Mouse (Mus musculus): ENCODE results near the gene Elac2.

The Elac2 gene

DNA sequence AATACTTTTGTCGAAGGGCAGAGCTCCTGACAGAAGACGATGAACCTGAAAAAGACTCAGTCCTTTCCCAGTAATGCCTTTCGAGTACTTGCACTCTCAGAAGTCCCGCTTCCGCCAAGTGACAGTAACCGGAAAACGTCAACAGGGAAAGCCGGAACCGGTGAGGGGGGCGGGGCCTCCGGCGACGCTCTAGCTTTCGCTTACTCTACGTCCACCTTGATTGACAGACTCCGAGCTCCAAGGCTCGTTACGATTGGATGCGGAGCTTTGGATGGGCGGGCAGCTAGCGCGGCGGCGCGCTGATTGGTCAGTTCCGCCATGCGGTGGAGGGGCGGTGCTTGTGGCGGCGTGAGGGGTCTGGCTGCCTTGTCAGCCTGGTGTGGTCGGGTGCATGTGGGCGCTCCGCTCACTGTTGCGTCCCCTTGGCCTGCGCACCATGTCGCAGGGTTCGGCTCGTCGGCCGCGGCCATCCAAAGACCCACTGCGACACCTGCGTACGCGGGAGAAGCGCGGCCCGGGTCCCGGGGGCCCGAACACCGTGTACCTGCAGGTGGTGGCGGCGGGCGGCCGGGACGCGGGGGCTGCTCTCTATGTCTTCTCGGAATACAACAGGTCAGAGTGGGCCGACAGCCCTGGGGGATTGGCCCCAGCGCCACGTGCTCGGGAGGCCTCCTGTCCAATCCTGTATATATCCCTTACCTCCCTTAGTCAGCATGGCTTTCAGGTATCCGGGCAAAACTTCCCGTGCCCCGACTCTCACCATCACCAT lies at the start of gene Elac2:
Elac2 (plus strand) TSS at position 319 of the 769 bp plus-strand sequence.
- peak; percentile 99 for DNase-seq

DNA sequence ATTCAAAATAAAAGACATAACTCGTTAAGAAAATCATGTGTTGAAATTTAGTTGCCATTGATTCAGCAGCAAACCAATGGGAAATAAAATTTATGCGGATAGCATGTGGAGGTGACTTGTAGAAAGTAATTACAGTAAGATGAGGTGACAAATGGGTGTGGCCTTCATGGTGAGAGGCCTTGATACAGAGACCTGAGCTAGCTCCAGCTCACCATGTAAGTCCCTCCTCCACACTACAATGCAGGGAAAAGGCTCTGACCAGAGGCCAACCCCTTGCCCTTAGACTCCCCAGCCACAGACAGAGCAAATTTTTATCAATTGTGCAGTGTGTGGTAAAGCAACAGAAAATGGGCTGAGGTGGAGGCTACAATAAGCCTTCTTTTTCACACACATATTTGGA lies 49.7 kb upstream of the Elac2 start:
- no peak for DNase-seq

DNA sequence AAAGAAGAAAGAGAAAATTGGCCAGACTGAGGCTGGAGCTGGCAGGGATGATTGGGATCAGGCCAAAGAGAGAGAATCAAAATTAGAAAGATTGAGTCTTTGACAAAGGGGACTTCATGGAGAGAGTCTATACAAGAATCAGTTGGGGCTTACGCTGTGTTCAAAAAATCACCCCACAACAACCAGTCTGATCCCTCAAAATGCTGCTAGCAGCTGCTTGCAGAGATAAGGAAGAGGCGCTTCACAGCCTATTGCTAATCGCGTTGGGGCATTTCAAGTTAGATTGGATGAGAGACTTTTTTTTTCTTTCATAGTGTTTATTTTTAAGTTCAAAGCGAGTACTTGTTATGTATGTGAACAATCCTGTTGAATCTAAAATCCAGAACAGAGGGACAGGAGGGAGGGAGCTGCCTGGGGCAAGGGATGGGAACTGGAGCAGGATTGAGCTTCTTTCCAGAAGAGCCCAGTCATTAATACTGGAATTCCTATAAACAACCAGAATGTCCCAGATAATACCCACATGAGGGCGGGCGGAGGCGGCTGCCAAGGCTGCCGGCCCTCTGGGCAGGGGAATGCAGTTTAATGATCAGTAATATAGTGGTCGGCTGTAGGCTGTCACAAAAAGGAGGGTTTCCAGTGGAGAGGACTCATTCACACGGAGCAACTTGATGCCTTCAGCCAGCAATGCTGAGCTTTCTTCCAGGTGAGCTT lies 47.6 kb upstream of the Elac2 start:
- DNase-seq: no peak

DNA sequence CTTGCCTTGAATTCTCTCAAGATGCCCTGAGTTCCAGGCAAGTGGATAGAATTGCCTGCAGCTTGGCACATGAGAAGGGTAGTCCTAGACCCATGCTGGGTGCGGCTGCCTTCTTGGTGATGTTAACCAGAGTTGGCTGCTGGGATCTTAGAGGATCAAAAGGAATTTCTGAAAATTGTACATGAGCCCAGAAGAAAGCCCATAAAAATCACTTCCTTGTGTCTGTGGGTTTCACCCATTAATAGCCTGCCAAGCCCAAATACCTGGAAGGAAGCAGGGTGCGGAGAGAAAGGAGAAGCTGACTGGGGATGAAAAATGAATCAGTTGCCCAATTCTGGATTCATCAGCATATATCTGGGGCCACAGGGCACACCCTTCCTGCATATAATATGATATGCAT lies 41.6 kb upstream of the Elac2 start:
- no peak for DNase-seq

DNA sequence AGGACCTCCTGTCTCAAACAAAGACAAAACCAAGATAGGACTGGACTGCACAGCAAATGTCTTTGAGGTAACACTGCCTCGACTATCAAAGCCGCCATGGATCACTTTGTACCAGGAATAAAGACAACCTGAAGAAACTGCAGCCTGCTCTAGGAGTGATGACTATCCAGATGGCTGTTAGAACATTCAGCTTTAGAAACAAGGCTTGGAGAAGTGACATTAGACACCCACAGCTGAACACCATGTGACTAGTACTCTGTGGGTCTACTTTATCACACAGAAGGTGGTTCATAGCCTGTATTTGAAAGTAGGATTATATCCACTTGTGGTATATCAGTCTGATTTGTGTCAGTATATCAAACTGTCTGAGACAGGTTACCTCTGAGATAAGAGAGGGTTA lies 37.6 kb upstream of the Elac2 start:
- no peak for DNase-seq

DNA sequence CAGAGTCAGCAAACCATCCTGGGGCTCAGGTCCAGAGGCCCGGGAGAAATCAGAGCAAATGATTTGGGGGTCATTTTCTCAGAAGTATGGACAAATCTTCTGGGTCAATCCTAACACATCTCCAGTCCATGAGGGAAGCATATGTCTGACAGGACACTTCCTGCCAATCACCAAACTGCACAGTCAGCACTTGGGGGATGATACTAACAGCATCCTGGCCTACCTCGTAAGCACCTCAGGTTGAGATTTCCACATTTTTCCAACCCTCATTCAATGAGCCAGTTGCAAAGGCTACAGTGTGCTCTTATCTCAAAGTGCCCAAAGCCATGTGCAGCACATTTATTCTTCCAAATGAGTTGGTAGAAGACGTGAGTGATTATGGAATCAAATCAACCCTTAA lies 29.1 kb upstream of the Elac2 start:
- no peak for DNase-seq

DNA sequence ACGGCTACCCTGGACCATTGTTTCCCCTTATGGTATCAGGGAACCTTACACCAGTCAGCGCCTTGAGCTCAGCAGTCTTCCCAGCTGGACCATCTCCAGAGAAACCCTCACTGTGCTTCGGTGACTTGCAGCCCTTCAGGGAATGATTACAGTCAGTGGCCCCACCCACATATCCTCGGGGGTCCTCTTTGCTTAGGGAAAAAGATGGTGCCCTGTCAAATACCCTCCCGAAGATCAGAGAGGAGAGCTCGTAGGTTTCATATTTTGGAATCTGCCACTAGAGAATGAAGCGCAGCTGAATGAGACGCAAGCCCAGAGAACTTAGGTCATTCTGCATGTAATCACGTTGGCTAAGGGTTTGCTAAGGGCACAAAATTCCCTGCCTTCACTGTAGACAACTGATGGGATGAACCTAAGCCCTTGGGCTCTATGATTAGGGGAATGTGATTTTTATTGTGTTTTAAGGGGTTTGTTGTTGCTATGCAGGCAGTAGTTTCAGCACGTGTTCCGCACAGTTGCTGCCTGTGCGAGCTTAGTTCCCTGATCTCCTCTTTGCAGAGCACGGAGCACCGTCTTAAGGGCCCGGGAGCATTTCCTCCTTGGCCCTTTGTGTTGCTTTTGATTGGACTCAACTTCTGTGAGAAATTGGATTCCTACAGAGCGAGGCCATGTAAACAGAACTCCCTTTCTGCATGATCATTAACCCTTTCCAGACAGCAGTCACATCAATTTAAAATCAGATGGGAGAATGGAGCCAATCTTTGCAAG lies 21.7 kb upstream of the Elac2 start:
- no peak for DNase-seq

DNA sequence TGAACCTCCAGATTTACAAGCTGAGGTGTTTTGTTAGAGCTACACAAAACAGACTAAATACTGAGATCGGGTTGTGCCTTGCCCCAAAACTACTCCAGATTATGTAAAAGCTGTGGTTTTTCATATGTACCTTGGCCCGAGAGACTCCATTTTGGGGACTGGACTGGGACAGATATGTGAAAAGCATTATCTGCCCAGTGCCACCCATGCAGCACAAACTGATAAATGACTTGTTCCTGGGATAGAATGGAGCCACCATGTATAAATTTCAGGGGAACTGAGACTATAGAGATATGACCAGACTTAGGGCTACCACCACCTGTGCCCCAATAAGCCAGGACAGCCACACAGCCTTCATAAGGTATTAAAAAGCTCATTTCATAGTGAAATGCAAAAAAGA lies 16.2 kb upstream of the Elac2 start:
- no peak for DNase-seq

DNA sequence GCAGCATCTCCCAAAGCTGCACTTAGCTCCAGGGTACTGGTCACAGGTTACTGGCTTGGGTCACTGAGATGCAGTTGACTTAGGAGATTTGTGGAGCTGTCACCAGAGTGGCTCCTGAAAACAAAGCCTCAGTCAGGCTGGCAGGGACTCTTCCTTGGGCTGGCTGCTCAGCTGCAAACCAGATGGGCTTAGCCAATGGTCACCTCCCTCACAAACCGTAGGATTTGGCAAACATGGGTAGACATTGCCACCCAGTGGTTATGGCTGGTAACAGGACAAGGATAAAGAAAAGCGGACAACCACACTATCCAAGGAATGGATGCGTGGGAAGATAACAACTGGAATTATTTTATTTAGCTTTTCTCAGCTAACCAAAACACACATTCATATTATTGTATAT lies 10.3 kb upstream of the Elac2 start:
- DNase-seq: peak; percentile 53

DNA sequence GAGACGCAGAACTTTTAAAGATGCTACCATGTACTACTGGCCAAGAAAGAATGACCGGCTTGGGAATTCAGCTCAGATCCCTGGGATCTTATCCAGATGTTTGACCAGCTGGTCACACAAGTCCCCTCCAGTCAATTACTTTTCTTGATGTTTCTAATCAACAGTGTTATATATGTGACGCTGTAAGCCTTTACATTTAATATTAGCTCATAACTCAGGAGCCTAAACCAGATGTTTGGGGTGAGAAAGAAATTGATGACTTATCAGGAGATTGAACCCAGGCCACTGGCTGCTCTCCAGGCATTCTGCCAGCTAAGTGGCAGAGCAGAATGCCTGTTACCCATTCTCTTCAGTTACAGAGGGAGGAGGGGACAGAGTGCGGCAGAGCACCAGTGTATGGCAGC lies 9.9 kb upstream of the Elac2 start:
- no peak for DNase-seq

DNA sequence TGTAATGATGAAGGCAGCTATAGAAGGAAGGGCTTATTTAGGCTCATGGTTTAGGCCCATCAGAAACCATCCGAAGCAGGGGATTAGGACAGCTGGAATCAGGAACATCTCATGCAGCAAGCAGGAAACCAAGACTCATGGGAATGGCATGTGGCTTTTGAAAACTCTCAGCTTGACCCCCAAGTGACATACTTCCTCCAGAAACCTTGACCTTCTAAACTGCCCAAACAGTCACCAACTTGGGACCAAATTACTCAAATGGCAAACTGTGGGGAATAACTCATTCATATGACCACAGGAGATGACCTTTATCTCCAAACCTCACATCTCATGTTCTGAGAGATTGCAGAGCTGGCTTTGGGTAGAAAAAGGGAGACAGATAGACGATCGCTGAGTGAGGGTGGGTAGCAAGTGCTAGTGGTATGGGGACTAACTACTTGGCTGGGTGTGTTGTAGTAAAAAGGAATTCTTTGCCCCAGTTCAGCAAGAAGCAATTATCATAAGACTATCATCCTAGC lies 7.3 kb upstream of the Elac2 start:
- DNase-seq: no peak

DNA sequence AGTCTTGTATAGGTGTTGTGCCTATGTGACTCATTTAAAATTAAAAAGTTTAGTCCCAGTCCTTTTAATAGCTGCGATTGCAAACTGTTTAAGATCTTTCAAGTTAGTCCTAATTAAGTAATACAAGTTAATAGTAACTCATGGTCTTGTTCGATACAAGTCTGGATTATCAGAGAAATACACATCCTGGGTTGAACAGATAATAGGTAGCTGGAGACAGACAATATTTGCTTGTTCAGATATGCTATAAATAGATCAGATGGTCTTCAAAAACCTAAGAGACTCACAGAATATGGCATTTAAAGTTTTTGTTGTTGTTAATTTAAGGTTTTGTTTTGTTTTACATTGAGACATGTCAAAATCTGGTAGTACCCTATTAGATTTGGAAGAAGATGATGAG lies 6.4 kb upstream of the Elac2 start:
- no peak for DNase-seq

DNA sequence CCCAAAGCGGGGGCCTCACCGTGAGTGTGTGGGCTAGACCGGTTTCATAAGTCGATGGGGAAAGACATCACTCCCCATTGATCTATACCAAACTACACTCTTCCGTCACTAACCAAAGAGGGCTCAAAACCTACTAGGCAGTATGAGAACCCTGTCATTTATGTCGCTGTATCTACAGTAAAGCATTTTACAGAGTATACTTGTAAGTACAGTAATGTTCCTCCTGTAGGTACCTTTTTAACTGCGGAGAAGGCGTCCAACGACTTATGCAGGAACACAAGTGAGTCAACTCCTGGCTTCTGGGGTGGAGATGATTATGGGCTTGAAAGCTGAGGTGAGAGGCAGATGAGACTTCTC lies 629 bp downstream of the Elac2 start:
- no peak for DNase-seq

DNA sequence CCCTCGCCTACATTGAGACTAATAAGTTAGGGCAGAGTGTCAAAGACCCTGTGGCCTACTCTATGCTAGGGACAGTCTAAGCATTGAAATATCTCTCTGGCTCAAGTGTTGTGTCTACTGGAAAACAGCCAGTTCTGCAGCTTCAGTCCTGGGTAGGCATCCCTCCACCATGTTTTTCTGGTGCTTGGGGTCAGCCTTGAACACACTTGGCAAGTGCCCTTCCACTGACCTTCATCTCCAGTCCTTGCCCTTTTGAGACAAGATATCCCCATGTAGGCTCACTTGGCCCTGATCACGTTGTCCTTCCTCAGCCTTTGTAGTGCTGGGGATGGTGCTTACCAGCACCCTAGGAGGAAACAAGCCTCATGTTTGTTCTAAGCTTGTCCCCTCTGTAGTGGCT lies 9.7 kb downstream of the Elac2 start:
- no peak for DNase-seq

DNA sequence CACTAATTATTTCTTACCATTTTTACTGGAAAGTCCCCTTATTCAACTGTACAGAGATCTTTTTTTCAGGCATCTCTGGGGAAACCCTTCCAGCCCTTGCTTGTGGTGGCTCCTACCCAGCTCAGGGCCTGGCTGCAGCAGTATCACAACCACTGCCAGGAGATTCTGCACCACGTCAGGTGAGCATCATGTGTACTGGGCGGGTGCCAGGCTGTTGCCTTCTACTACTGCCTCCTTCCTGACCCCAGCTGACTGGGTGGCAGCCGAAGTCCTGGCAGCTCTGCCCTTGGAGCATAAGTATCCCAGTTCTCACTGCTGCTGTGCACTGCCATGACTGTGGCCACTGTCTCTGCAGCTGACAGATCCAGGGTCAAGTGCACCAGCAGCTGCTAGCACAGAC lies 19.6 kb downstream of the Elac2 start:
- no peak for DNase-seq

DNA sequence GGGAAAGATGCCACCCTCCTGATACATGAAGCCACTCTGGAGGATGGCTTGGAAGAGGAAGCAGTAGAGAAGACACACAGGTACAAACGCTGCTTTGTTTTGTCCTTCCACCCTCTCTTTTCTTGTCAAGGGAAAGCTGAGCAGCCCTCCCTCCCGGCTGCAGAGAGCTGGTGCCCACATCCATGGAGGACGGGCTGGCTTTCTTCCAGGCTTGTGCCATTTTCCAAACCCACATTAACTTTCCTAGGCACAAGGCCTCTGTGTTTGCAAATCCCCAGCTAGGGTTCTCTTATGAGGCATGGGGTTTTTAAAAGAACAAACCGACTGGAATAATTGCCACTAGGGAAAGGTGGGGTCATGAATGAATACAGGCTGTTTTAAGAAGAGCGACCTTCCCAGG lies 20.8 kb downstream of the Elac2 start:
- DNase-seq: no peak

DNA sequence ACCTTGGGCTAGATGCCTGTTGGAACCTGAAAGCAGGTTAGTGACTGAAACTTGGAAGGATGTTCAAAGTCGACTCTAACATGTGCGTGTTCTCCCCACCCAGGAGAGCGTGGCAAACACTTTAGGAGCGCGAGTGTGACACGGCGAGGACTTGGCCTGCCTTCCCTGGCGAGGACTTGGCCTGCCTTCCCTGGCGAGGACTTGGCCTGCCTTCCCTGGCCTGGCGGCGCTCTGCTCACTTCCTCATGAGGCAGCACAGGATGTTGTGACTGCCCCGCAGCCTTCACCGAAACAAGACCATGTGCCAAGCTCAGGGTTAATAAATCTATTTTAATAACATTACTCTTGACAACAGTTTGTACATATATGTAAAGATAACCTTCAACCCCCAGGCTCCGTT lies 22.9 kb downstream of the Elac2 start:
- peak; percentile 42 for DNase-seq

DNA sequence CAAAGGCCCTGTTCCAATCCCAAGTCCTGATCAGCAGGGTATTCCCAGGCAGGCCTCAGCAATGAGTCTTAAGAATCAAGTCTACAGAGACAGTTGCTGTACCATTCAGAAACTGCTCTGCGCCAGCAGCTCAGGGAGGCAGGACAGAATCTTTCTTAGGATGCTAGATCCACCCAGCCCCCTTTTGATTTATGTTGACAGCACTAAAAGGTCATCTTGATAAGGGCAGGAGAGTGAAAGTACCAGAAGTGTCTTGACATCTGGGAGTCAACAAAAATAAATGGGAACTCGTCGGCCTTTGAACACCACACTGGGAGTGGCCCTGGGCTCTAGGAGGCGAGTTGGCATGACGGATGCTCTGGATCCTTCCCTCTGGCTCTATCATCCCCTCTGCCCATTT lies 24.8 kb downstream of the Elac2 start:
- no peak for DNase-seq

DNA sequence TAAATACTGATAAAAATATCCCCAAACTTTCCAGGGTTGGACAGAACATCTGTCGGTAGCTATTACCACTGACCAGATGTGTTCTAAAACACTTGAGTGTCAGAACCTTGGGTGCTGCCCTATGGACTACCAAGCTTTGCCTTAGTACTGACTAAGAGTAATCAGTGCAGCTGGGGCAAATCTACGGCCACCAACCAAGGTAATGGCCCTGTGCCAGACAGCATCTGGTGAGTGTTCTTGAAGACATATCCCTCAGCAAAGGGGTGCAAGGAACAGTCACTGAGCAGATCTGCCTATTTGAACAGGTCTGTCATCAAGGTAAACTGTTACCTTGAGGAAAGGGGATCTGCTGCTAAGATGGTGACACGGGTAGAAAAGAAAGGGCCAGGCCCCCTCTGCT lies 26.0 kb downstream of the Elac2 start:
- DNase-seq: no peak

DNA sequence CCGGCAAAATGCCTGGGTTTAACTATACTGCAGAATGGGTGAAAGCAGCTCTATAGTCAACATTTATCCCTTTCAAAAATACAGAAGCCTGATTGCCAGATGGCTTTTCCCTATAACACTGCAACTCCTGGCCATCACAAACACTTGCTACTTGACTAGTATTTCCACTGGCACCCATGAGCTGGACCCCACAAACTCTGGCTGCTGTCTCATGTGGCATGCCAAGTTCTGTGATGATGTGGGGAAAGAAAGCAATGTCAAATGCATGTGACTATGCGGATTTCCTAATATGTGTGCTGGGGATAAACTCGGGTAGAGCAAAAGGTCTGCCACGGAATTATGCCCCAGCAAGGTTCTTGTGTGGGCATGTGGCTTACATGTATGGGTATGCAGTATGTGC lies 27.2 kb downstream of the Elac2 start:
- DNase-seq: no peak

DNA sequence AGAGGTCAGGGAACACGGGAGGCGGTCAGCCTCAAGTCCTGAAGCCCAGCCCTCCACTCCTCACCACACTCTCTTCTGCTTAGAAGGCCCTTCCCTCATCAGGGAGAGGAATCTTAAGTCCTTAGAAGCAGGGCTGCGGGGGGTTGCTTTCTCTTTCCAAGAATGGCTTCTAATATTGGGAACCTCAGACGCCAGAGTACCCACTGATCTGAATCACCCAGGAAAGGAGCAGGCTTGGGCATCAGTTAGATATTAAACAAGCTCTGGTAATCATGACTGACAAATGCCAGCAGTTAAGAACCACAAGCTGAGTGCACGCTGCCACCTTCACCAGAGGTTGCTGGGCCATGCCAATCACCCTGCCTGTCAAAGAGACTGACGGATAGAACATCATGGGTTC lies 35.1 kb downstream of the Elac2 start:
- no peak for DNase-seq

DNA sequence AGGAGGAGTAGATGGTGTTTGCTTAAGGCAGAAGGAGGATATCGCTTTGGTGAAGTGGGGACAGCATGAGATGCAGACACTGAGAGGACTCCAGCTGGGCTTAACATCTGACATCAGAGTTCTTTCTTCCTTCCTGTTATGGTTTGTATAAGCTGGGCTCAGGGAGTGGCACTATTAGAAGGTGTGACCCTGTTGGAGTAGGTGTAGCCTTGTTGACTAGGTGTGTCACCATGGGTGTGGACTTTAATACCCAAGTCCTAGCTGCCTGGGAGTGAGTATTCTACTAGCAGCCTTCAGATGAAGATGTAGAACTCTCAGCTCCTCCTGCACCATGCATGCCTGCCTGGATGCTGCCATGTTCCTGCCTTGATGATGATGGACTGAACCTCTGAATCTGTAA lies 37.9 kb downstream of the Elac2 start:
- no peak for DNase-seq

DNA sequence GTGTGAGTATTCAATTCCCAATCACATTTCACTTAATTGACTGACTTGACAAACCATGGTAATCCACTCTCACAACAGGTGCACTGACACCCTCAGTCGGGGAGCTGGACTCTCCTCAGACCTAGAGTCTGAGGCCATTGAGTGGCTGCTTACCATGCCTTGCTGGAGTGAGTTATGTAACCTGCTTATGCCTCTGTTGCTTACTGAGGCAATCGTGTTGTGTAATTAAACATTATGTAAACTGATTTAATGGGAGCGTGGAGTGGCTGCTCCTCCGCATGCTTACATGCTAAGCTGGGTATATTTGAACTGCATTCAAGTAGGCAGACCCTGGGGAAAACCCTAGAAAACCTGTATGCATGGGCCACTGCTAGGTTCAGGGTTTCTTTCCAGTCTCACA lies 41.9 kb downstream of the Elac2 start:
- DNase-seq: no peak

DNA sequence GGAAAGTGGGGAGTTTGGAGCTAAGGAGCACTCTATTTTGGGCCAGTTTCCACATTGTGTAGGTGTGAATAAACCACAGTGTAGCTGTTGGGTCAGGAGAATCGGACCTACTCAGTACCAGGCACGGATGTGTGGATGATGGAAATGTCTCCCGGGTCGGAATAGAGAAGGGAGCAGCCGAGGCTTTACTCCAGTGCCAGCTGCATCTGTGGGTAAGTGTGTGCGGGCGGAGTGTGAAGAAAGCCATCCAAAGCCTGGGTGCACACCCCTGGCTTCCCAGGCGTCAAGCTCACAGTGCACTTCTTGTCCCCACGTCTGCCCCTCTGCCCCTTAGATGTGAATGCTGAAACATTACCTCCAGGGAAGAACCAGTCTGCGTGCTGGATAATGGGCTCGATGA lies 43.9 kb downstream of the Elac2 start:
- DNase-seq: no peak
